Mouse (Mus musculus): ENCODE measurements around the gene Gabra1.

The Gabra1 gene

GRCm38 (mm10) chr11:42182825-42183152 is at the start of gene Gabra1:
TSS of gene Gabra1 (minus strand) at chr11:42182930.
- no peak for DNase-seq (ENCODE audit: low spot score)

- no peak for DNase-seq (ENCODE audit: low spot score)
These were observed 531 bp downstream of the Gabra1 start for GRCm38 (mm10) chr11:42181973-42182824.

DNA sequence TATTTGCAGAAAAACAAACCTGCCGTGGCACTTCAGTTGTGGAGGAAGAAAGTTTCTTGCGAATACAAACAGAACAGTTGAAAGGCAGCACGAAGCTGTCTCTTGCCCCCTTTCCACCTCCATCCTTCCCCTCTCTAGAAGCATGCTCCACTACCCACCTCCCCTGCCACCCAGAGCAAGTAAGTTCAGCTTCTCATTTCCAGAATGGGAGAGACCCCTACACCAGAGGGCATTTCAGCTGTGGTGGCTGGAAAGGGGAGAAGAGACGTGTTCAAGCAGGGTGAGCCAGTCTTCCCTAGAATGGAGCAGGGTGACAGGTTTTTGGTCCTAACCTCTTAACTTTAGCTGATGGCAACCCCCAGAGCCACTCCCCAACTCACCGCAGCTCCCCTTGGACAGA is 1.3 kb downstream of the Gabra1 start:
- DNase-seq (ENCODE audit: low spot score) = no peak

DNA sequence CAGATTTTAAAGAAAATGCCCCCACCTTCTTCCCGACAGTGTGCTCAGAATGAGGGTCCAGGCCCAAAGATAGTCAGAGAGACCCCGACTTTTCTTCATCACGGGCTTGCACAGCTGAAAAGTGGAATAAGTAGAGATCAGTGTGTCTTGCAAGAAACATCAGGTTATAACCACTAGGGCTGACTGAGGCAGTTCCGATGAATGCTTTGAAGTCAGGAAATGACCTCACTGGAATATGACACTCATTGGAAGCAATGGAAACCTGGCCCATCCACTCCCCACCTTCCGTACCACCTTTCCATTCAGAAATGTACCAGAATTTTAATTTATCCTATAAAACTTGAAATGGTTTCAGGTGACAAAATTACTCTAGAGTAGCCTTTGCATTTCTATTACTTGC is 3.2 kb downstream of the Gabra1 start:
- DNase-seq (ENCODE audit: low spot score) = no peak

- DNase-seq (ENCODE audit: low spot score) = no peak
These were observed 4.4 kb downstream of the Gabra1 start for GRCm38 (mm10) chr11:42178296-42178695.

DNA sequence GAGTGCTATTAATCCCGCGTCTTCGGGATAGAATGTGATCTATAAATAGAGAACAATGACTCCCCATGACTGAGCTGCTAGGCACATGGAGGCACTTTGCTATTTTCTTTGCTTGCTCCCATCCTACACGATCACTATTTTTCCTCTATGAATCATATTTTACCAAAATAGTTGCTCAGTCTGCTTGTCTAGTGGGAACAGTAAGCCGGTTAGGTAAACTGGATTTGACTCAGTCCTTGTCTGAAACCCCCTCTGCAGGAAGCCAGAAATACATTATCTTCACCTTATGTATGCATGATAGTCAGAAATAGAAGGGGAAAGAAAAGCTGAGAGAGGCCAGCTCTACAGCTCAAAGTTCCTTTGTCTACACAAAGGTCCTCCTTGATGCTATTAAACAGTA is 31.3 kb downstream of the Gabra1 start:
- DNase-seq (ENCODE audit: low spot score) = no peak

- DNase-seq (ENCODE audit: low spot score) = no peak
These were observed 65.8 kb downstream of the Gabra1 start for GRCm38 (mm10) chr11:42116931-42117330.

GRCm38 (mm10) chr11:42110051-42110450 is 72.7 kb downstream of the Gabra1 start:
- DNase-seq (ENCODE audit: low spot score) = no peak

GRCm38 (mm10) chr11:42109627-42110026 is 73.1 kb downstream of the Gabra1 start:
- no peak for DNase-seq (ENCODE audit: low spot score)

GRCm38 (mm10) chr11:42095556-42095955 is 87.2 kb downstream of the Gabra1 start:
- no peak for DNase-seq (ENCODE audit: low spot score)

Data from yolk sac, embryonic 10.5 days (tissue).